Mouse (Mus musculus): ENCODE data around the gene Cdkl1. TPM values are rescaled to one million over a fixed set of nuclear protein-coding genes. Genes with fewer than 3 reads are reported as not detected.

The Cdkl1 gene
- 0.65 TPM for polyA plus RNA-seq (2015; fragmentation: Illumina TruSeq; extraction: RNeasy Lipid Tissue Mini Kit (QIAGEN cat#74804); ENCODE audit: insufficient read depth, low read depth, low replicate concordance)

DNA sequence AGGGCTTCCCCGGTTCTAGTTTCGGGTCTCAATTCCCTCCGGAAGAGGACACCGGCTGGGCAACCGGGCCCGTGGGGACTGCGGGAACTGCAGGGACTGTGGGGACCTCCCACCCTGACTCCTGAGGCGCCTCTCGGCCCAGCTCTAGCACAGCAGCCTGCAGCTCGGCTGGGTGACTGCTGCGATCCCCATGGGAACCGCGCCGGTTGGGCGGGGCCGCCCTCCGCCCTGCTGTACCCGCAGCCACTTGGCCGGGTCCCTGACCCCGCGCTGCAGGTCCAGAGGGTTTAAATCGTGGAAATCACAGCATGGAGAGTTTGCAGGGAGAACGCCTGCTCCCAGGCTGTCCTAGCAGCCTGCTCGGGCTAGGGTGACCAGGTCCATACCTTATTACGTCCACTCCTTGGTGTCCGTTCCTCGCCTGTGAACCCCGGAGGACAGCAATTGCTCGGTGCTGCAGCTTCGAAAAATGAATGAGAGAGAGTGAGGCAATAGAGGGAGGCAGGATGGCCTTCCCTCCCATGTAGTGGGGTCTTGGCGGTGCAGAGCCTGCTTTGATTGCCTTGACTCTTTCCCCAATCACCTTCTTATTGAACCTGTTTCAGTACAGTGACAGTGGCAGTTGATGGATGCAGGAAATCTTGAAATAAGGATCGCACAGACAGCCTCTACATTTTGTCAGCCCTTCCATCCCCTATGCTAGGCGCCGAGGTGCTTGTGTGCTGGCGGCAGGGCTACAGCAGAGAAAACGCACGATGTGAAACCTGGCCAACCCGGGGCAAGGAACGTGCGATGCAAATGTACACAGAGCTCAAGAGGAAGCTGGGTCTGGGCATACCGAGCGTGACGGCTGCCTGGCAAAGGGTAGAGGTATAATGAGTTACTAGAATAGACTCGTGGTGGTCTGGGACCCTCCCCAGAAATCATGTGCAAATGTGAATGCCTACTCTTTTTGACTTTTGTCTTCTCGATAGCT, at the start of gene Cdkl1:
Gene Cdkl1 (minus strand): TSS at position 738 of the 976 bp plus-strand sequence.

DNA sequence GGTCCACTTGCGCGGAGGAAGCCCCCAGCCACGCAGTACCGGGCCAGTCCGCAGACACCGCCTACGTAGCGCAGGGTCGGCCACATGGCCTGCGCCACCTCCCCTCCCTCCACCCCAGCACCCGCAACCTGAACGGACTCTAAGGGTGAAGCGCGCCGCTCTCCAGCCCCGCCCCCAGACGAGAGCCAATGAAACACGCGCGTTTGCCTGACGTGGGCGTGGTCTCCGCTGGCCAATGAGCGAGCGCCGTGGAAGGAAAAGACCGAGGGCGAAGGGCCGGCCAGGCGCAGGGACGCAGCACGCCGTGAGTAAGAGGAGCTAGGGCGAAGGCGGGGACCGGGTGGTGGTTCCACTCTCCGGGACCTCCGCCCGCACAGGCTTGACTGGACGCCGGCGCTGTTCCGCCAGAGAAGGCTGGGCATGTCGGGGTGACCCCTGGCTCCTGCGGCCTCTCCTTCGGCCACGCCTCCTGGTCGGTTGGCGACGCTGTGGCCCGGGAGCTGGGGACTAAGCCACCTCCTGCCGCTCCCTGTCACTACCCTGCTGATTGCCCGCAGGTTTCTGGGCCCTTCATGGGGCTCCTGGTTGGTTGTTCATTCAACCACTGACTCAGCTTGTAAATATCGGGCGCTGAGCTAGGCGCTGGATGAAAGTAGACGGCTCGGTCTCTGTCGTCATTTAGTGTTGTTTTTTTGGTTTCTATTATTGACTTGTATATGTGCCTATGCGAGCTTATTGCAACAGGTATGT, 66.2 kb downstream of the Cdkl1 start, which contains the start of the genes L2hgdh and Atp5s:
Gene L2hgdh (minus strand): TSS at position 163 of the 750 bp plus-strand sequence.
Gene Atp5s (plus strand): TSS at position 240 of the 750 bp plus-strand sequence.

Other genes starting within 250 kb of the Cdkl1 start
- 1.4 TPM for gene Vcpkmt, start 208.2 kb downstream of the Cdkl1 start, polyA plus RNA-seq (2015; fragmentation: Illumina TruSeq; extraction: RNeasy Lipid Tissue Mini Kit (QIAGEN cat#74804); ENCODE audit: insufficient read depth, low read depth, low replicate concordance)
- gene Sos2, start 109.4 kb downstream of the Cdkl1 start, polyA plus RNA-seq (2015; fragmentation: Illumina TruSeq; extraction: RNeasy Lipid Tissue Mini Kit (QIAGEN cat#74804); ENCODE audit: insufficient read depth, low read depth, low replicate concordance), result 8.7 TPM
- 3.5 TPM for gene L2hgdh, start 66.4 kb downstream of the Cdkl1 start, polyA plus RNA-seq (2015; fragmentation: Illumina TruSeq; extraction: RNeasy Lipid Tissue Mini Kit (QIAGEN cat#74804); ENCODE audit: insufficient read depth, low read depth, low replicate concordance)
- gene Atp5s, start 66.3 kb downstream of the Cdkl1 start, polyA plus RNA-seq (2015; fragmentation: Illumina TruSeq; extraction: RNeasy Lipid Tissue Mini Kit (QIAGEN cat#74804); ENCODE audit: insufficient read depth, low read depth, low replicate concordance), result 4.8 TPM
- 0.72 TPM for gene Atl1, start 101.3 kb upstream of the Cdkl1 start, polyA plus RNA-seq (2015; fragmentation: Illumina TruSeq; extraction: RNeasy Lipid Tissue Mini Kit (QIAGEN cat#74804); ENCODE audit: insufficient read depth, low read depth, low replicate concordance)
- gene Map4k5, start 101.9 kb upstream of the Cdkl1 start, polyA plus RNA-seq (2015; fragmentation: Illumina TruSeq; extraction: RNeasy Lipid Tissue Mini Kit (QIAGEN cat#74804); ENCODE audit: insufficient read depth, low read depth, low replicate concordance), result 6.8 TPM
- 9.3 TPM for gene Sav1, start 195.7 kb upstream of the Cdkl1 start, polyA plus RNA-seq (2015; fragmentation: Illumina TruSeq; extraction: RNeasy Lipid Tissue Mini Kit (QIAGEN cat#74804); ENCODE audit: insufficient read depth, low read depth, low replicate concordance)